Mouse (Mus musculus) large intestine, adult 2 months (tissue): Measurements from ENCODE around the gene C77080. TPM values are rescaled to one million over a fixed set of nuclear protein-coding genes. Genes with fewer than 3 reads are reported as not detected.

Source experiments
- DNase-seq: peaks from one replicate; pipeline ENCODE4 v3.0.0-alpha.2; 2012; ENCODE audit warnings: low read depth, low spot score
- WGBS: fragments of 180-500 bp; shearing (Covaris S2); methylation state at CpG from one replicate; pipeline ENCODE4 v1.1.7; 2018; 5-methylcytosine and 5-hydroxymethylcytosine counted together
- polyA plus RNA-seq: library from polyadenylated mRNA; depleted of rRNA; stranded (reverse); fragments of >200 nt; gene quantifications from 2 replicates; pipeline ENCODE4 v1.2.3, GENCODE M21; 2012

Gene C77080
- polyA plus RNA-seq, 1 experiment: 92.7 TPM

DNA sequence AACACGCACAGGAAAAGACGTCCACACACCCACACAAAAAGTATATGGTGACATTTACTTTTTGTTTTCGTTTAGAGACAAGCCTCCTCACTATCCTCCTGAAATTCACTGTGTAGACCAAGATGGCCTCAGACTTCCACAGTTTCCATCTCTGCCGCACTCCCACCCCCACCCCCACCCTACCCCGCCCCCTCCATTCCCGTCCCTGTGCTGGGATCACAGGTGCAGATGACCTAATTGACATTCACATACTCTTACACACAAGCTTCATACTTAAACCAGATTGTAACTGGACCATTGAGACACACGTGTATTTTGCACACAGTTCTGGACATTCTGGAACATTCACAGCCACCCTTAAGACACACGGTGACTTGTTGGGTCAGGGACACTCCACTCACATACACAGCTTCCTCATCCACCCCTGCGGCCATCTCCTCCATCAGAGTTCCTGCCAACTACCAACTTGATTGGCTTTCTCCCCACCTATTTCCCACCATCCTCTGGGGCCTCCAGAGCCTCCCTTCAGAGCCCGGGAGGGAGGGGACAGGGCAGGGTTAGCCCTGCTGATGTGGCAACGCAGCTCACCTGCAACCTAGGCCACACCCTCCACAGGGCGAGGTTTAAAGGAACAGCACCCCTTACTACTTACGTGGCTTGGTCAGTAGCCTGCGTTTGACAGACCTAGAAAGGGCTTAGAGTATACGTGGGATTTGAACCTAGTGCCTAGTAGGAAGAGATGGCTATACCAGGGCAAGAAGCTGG, 11.0 kb upstream of the C77080 start:
- 15% methylated on average over 15 of the region's 15 CpGs for WGBS

GRCm38 (mm10) chr4:129268698-129269097, 7.5 kb upstream of the C77080 start:
- 35% methylated on average over 1 of the region's 1 CpGs for WGBS
- DNase-seq: no peak

More for the DNA sequence above, 11.0 kb upstream of the C77080 start:
- peak; percentile 98 for DNase-seq

- 93% methylated on average over 5 of the region's 5 CpGs for WGBS
- DNase-seq: no peak
These were observed 5.6 kb upstream of the C77080 start for GRCm38 (mm10) chr4:129266821-129267220.

DNA sequence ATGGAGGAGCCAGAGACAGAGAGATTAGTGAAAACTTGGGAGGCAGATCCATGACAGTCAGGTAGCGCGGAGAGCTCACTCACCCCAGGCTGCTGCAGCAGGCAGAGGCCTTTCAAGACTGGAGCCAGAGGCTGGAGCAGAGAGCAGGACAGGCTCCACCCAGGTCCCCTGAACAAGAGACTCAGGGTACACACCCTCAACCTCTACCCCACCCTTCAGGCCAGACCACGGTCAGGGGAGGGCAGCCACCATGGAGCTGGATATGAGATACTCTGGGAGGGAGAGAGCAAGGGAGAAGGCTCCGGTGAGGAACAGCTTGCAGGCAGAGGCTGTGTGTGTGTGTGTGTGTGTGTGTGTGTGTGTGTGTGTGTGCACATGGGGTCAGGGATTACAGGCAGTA, 5.0 kb upstream of the C77080 start:
- no peak for DNase-seq
- 66% methylated on average over 4 of the region's 4 CpGs for WGBS

DNA sequence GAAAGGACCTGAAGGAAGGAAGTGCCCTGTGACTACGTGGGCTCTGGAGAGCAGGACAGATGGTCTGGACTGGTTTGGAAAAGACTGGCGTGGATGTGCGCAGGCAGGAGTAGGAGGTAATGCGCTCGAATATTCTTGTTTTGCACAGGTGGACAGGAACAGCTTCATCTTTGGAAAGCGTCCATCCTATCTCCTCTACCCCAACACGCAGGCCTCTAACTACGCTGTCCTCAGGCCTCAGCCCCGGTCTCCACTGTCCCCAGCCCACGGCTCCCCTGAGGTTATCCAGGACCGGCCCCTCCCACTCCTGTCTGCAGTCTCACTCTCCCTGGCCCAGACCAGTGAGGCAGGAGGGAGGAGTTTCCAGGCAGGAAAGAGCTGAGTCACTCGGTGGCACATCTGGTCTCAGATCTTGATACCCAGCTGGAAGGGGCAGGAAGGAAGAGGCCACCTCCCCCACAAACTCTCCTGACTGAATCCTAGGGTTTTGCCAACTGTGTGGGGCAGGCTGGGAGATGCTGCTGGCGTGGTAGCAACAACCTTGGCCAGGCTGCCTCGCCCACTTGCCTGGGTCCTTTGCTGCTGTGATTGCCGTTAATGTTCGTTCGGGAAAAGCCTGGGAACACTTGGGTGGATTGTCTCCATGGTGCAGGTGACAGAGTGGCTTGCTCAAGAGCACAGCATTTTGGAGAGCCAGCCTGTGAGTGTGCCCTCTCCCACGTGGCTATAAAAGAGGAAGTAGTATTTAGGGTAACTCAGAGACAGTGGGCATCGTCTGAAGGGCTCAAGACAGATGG, 2.2 kb upstream of the C77080 start:
- 21% methylated on average over 19 of the region's 19 CpGs for WGBS
- DNase-seq: no peak

DNA sequence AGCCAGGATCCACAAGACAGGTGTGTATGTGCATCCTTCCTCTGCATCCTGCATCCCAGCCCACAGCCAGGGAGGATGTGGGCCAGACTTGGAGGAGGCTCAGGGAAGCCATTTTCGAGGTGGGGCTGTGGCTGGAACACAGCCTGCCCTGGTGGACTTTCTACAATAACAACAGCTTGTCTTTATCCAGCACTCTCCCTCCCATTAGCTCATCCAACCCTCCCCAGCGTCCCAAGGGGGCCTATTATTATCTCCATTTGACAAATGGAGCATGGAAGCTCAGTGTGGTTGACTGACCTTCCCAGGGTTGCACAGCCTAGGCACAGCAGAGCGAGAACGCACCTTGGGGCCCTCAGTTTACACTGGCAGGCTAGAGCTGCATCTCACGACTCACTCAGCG, 526 bp downstream of the C77080 start:
- DNase-seq: no peak
- WGBS: 37% methylated on average over 6 of the region's 6 CpGs

DNA sequence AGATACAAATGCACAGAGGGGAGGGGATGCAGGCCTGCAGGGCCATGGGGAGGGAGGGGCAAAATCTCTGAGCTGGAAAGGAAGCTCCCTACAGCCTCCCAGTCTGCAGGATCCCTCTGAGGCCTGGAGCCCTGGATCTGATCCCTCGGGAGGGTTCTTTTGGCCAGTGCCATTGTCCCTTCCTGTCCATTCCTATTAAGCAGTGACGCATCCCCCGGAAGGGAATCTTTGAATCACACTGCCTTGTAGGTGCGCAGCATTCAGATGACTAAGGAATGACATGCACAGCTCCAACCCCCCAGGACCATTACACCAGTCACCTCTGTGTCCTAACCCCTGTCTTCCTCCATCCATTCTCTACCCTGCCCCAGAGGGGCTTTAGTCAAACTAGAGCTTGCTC, 2.1 kb downstream of the C77080 start:
- DNase-seq: no peak
- 83% methylated on average over 4 of the region's 4 CpGs for WGBS

DNA sequence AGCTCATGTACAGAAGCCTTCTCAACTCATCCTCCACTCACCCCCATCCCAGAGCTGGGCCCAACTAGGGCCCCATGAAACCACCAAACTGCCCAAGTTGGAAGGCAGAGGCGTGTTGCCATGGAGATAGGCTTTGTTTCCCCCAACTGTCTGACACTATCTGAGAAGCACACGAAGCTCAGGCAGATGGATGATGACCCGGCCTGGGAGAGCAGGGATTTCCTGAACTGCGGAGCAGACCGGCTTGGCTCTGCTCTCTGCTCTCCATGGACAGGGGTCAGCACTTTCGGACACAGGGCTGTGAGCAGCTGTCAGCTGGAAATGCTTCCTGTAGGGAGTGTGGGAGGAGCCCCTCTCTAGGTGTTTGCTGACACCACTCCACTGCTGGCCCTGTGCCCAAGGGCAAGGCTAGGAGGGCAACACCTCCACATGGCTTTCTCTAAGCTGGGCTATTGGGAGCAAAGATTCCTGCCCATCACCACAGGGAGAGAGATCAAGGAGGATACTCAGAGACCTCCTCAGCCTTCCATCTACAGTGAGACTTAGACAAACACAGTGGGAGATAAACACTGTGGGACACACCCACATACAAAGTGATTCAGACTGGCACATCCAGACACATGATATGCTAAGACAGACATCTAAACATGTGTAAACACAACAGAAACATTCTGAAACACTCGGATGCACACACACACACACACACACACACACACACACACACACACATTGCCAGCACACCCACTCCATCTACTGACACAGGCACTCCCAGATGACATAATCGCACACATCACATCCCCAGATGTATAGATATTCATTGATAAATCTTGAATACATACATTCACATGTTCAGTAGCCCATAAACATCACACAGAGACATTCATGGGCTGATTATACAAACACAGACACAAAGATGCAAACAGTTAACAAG, 4.5 kb downstream of the C77080 start:
- 15% methylated on average over 8 of the region's 8 CpGs for WGBS
- DNase-seq: no peak

GRCm38 (mm10) chr4:129254571-129254970, 6.6 kb downstream of the C77080 start:
- 82% methylated on average over 3 of the region's 3 CpGs for WGBS
- no peak for DNase-seq

DNA sequence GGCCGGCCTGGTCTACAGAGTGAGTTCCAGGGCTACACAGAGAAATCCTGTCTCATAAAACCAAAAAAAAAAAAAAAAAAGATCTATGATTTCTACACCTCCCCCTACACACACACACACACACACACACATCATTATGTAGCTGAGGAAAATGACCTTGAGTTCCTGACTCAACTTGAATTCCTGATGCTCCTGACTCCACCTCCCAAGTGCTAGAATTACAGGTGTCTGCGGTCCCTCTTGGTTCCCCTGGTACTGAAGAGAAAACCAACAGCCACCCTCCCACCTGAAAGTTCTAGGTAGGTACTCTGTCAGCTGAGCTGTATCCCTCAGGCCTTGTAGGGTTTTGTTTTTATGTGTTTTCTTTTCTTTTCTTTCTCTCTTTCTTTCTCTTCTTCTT, 8.7 kb downstream of the C77080 start:
- DNase-seq: no peak

DNA sequence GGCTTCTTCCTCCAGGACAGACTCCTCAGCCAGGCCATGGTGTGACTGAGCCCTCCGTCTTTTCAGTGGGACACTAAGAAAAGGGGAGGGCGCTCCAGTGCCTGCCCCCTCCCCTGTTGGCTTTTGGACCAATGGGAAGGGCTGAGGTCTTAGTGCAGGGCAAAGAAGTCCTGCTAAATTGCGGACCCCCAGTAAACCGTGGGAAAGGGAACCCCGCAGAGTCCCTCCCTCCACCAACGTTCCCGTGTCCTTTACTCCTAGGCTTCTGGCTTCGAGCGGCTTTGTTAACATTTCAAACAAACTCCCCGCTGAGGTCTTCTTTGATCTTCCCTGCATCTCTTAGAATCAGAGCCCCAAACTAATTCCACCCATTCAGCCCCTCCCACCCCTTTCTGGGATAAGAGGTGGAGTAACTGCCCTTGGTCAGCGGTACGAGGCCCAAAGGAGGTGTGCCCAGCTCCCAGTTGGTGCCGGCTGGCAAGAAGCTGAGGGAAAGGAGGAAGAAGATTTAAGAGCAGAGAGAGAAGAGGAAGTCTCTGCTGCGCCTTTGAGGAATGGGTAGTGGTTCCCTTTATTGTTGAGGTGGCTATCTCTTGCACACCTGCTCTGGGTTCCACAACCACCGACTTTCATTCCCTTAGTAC, 9.6 kb downstream of the C77080 start:
- WGBS: 14% methylated on average over 15 of the region's 15 CpGs
- DNase-seq: no peak

More for the DNA sequence above, 8.7 kb downstream of the C77080 start:
- 70% methylated on average over 2 of the region's 2 CpGs for WGBS

DNA sequence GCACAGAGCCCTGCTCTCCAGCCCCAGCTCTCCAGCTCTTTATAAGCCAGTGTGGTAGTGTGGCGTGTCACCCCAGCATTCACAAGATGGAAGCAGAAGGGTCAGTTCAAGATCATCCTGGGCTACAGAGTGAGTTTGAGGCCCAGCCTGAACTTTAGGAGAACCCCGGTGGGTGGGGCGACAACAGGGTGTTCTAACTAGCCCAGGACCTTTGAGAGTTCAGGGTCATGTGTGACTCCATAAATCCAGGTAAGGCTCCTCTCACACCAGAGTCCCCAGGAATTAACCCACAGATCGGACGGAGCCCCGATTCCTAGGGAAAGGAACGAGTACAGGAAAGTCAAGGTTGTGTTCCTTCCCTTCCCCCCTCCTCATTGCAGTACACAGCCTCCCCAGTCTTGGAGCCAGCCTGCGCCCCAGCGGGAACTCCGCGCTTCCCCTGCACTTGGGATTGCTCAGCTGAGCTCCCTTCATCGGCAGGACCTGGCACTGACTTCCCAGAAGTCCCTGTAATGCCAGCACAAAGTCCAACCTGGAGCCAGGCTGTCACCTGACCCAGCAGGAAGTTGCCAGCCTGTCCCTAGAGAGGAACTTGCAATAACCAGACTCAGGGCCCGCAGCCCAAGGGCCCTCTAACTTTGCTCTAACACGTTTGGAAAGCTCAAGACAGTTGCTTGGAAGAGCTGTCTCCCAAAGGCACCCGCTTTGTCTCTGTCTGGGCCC, 10.3 kb downstream of the C77080 start:
- 33% methylated on average over 15 of the region's 15 CpGs for WGBS
- DNase-seq: no peak

GRCm38 (mm10) chr4:129249288-129249687, 11.9 kb downstream of the C77080 start:
- 44% methylated on average over 7 of the region's 7 CpGs for WGBS
- DNase-seq: no peak

- DNase-seq: no peak
- 1% methylated on average over 45 of the region's 74 CpGs for WGBS
These were observed 12.9 kb downstream of the C77080 start for GRCm38 (mm10) chr4:129248243-129248767.

DNA sequence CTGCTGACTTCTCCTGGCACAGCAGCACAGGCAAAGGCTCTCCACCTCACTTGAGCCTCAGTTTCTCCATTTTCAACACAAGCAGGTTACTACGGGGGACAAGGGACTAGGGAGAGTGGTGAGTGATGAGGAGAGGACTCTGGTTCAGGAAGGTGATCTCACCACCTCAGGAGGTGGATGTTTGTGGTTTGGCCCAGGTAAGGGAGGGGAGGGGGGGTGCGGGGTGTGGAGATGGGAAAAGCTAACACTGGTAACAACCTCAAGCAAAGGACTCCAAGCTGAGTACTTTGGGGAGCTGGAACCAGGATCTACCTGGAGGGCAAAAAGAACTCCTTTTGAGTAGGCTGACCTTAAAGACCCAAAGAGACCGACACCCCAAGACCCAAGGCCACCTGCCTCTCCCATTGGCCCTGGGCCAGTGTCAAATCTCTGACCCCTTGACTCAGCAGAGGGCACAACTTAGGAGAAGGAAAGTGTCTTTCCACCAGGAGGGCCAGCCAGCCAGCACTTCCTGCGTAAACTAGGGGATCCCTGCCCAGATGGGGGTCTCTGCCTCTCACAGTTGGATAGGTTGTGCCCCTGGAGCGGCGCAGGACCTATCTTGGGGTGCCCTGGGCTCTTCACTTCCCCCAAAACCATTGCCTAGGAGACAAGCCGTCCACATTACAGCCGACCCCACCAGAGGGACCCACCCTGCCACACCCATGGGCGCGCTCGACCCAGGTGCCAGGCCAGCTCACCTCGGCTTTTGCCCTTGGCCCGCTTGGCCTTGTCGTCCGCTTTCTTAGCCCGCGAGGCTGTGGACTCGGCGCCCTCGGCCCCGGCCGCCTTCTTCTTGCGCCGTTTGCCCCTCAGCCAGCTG, 13.6 kb downstream of the C77080 start:
- DNase-seq: no peak
- 5% methylated on average over 24 of the region's 24 CpGs for WGBS

DNA sequence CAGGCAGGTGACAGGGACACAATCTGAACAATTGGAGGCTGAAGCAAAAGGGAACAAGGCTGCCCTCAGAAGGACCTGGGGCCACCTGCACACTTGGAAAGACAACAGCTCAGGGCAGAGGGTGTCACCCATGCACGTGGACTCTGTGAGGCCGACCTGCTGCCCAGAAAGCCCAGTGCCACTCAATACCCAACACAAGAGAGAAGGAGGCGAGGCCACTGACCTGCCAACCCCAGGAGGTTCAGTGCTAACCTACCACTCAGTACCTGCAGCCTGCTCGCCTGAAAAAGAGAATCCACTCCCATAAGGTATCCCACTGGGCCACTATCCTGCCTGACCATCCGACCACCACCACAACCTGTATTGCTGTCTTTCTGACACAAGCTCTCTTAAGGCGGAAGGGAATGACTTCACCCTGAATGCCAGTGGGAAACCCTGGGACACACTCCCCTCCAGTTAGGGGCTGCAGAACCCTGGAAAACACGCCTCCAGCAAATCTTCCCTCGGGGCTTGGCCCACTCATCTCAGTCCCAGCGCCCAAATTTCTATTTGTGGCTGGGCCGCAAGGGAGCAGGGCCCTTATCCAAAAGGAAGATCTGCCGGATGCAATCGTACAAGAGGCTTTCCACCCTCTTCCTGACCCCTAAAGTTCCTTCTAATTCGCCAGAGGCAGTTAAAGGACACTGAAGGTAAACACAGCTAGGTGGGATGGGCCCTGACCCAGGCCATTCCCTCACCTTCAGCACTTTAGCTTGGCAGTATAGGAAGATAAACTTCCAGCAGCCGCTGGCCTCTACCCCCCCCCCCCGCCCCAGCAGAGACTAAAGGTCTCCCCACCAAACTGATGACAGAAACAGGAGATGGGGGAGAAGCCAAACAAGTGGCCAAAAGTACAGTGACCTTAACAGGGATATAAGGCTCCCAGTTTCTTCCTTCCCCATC, 14.6 kb downstream of the C77080 start:
- DNase-seq: no peak
- WGBS: 16% methylated on average over 15 of the region's 15 CpGs

DNA sequence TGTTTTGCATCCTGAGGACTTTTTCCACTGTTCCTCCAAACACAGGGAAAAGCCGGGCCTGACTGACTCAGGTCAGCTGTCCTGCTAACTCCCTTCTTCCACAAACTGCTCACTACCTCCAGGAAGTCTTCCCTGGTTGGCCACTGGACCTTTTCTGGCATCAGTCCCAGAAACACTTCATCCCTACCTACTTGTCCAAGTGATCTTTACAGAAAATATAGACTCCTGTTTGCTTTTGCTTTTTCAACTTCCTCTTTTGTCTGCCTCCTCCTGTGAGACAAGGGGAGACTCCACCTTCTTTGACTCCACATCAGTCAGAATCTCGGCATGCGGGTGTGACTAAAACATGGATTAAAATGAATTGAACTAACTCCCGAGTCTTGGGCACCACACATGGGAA, 16.4 kb downstream of the C77080 start:
- DNase-seq: no peak
- WGBS: 25% methylated on average over 4 of the region's 4 CpGs
